Mouse (Mus musculus) layer of hippocampus, adult 9-10 months (tissue): Measurements from ENCODE around the gene Gtf2f1.

Experiments
- DNase-seq: peaks from one replicate; pipeline ENCODE4 v3.0.0; 2022; ENCODE audit warnings: low spot score

Gtf2f1 gene

DNA sequence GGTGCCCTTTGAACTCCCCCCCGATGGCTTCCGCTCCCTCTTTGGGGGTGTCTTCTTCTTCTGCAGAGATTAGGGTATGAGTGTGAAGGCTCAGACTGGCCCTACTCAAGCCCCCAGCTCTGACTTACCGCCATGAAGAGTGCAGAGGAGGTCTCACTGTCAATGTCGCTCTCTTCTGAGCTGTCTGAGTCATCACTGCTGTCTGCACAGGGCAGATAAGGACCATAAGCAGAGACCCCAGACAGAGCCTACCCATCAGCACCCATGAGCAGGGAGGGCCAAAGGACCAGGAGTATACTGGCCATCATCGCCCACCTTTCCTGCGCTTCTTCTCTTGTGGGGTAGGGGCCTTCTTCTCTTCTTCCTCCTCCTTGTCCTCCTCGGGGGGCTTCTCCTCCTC lies 7.1 kb downstream of the Gtf2f1 start:
- no peak for DNase-seq

DNA sequence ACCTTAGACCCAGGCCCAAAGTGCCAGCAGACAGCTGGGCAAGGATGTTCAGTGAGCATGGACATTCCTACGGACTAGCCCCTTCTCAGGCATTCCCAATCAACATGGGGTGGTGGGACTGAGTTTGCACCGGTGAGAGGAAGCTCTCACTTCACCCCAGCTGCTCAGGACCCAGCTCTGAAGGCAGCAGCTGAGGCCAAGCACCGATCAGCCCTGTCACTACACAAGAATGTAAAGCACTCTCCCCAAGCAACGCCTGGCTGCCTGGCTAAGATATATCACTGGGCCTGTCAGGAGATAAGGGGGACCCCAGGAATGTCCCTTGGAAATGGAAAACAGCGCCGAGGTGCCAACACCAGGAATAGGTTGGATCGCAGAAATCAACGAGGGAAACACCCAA lies 9.9 kb downstream of the Gtf2f1 start:
- no peak for DNase-seq

GRCm38 (mm10) chr17:56999968-57000609 lies 11.0 kb downstream of the Gtf2f1 start, which contains the start of gene Pspn:
Gene Pspn, minus strand, starts transcription at chr17:57000018.
- DNase-seq = no peak

DNA sequence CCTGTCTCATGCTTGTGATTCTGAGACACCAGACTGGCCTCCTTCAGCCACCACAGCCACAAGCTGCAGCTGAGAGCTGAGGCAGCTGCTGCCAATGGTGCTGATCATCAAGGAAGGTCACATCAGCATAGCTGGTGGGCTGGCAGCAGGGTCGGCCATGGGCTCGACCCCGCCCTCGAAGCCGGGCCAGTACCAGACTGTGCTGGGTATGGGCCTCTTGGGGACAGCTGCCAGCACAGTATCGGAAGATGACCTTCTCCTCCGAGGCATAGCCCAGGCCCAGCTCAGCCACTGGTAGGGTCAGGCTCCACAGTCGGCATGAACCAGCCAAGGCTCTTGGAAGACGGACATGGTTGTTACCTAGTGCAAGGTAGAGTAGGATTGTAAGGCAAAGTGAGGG lies 11.7 kb downstream of the Gtf2f1 start:
- DNase-seq = no peak

- DNase-seq = peak; percentile 95
Observed at GRCm38 (mm10) chr17:56997029-56997667, 13.9 kb downstream of the Gtf2f1 start, which contains the start of gene Alkbh7. Gene Alkbh7, plus strand, starts transcription at chr17:56997339.

DNA sequence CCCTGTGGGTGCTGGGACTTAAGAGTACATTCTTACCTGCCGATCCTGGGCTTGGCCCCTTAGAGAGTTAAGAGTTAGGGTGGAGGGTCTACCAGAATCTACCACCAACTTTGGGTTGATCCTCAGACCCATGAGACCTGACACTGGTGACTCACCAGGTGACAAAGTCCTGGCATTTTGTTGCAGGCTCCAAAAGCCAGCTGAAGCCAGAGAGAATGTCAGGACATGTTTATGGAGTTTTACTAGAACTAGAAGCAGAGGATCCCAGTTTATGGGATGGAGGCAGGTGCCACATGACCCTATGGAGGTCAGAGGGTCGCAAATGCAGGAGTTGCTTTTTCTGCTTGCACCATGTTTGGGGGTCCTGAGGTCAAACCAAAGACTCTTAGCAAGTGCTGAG lies 14.6 kb downstream of the Gtf2f1 start:
- DNase-seq = no peak

- DNase-seq = no peak
Observed at GRCm38 (mm10) chr17:56995046-56995445, 16.0 kb downstream of the Gtf2f1 start.

DNA sequence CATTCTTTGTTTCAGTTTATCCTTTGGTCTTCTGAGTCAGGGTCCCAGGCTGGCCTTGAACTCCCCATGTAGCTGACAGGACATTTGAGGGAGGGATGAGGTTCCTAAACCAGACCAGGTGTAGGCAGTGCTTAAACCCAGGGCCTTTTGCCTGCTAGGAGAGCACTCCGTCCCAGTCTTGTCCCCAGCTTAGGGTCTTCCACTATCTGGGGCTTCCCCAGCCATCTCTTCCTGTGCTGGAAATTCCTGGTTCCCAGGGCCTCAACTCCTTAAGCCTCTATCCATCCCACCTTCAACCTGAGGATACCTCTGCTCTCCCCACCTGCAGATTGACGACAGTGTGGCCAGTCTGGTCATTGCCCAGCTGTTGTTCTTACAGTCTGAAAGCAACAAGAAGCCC lies 20.1 kb downstream of the Gtf2f1 start:
- DNase-seq = no peak

GRCm38 (mm10) chr17:56990115-56990746 lies 20.9 kb downstream of the Gtf2f1 start, which contains the start of gene Clpp:
Gene Clpp, plus strand, starts transcription at chr17:56990305.
- DNase-seq = peak; percentile 87

- DNase-seq = peak; percentile 79
Observed at GRCm38 (mm10) chr17:56989467-56990114, 21.5 kb downstream of the Gtf2f1 start.

DNA sequence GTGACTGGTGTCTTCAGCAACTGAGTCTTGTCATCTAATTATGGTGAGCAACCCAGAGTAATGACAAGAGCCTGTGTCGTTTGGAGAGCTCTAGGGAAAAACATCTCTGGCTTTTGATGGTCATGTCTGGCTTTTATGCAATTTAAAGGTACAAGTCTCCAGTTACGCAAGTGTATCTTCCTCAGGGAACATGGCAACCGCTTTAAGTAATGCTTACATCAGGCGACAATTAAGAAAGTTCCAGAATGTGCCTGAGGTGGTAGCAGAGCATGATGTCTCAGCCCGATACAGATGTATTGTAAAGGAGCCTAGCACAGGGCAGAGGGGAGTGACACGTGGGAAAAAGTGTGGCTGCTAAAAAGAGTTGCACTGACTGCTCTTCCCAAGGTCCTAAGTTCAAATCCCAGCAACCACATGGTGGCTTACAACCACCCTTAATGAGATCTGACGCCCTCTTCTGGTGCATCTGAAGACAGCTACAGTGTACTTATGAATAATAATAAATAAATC lies 22.1 kb downstream of the Gtf2f1 start:
- no peak for DNase-seq

- no peak for DNase-seq
Observed at GRCm38 (mm10) chr17:56988441-56988840, 22.6 kb downstream of the Gtf2f1 start.

DNA sequence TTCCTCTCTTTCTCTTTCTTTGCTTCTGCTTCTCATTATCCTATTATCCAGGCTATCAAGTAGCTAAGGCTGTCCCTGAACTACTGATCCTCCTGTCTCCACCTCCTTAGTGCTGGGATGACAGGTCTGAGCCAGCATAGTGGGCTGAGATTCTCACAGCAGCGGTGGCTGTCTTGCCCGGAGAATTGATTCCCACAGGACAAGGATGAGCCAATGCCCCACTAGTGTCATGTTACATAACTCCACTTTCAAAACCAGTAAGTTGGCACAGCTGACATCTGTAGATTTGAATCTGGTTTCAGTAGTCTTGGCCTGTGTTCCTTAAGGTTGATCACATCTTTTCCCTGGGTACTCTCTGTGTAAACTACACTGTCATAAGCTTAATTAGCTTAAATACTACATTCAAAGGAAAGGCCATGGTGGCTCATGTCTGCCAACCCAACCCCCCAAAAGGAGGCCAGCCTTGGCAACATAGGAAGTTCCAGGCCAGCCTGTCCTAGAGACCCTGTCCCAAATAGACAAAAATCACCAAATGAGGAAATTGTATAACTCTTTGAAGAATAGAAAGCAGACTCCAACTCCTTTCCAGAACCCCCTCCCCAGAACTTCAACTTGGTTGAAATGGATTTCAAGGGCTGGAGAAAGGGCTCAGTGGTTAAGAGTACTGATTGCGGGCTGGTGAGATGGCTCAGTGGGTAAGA lies 24.8 kb downstream of the Gtf2f1 start:
- no peak for DNase-seq

DNA sequence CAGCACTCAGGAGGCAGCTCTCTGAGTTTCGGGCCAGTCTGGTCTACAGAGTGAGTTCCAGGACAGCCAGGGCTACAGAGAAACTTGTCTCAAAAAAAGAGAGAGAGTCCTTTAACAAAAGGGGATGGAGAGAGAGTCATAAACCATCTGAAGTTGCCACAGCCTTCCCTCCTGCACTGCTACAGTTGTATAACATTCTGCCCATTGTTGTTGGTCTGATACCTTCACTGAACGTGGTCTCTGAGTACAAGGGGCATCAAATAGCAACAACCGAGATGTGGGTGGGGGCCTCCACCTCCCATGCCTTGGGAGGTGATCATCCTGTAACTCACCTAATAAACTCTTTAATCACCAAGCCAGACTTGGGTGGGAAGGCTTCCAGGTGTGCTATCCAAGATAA lies 25.4 kb downstream of the Gtf2f1 start:
- DNase-seq = no peak

DNA sequence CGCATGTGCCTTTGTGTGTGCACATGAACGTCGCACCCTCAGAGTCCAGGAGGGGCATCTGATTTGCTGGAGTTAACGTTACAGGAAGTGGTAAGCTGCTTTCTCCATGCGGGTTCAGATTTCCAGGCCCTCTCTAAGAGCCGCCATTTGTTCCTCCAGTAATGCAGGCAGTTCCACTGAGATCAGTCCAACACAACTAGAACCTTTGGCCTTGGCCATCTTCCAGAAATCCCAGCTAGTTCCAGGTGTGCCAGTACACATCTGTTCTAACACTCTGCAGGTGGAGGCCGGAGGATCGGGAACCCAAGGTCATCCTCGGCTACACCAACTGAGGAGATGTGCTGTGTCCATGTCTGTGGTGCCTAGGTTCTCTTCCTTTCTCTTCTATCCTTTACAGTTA lies 26.2 kb downstream of the Gtf2f1 start:
- no peak for DNase-seq

- DNase-seq = no peak
Observed at GRCm38 (mm10) chr17:56982013-56982412, 29.1 kb downstream of the Gtf2f1 start, which contains the start of gene Acer1. Gene Acer1, minus strand, starts transcription at chr17:56982126.

DNA sequence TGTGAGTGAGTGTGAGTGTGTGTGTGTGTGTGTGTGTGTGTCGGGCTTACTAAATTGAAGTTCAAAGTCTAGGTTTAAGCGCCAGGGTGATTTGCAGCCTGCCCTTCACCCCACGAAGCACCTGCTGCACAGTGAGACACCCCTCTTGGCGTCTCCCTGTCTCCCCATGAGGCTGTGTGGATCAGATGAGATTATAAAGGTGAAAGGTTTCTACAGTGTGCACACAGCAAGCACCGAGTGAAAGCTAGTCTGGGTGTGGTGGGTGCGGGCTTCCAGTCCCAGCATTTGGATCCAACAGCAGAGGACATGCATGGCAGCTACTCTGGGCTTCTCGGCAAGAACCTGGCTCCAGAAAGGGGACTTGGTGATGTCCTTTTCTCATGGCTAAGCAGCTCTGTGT lies 30.0 kb downstream of the Gtf2f1 start:
- DNase-seq = no peak

- DNase-seq = no peak
Observed at GRCm38 (mm10) chr17:56979524-56979923, 31.6 kb downstream of the Gtf2f1 start.

GRCm38 (mm10) chr17:56976531-56977390 lies 34.3 kb downstream of the Gtf2f1 start:
- DNase-seq = no peak

- DNase-seq = no peak
Observed at GRCm38 (mm10) chr17:56975391-56975790, 35.7 kb downstream of the Gtf2f1 start.

DNA sequence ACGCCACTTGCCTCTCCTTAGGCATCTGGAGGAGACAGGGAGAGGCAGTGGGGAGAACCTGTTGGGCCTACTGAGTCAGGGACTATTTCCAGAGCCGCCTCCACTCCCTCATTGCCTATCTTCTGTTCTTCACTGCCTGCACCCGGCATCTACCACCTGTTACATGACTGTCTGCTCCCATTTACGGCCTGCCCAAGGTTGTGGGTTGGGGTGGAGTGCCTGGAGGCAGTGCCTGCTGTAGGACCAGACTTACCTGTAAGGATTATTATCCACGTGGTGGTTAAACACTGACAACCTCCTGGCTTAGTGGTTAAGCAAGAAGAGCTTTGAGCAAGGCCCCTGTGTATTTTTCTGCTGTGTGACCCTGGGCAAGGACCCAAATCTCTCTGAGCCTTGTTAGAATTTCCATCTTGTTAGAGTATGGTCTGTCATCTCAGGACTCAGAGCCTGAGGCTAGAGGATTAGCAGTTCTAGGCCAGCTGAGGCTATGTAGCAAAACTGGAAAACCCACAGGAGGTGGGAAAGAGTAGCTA lies 36.3 kb downstream of the Gtf2f1 start:
- no peak for DNase-seq
